Mouse (Mus musculus): ENCODE measurements around the gene Scaf4.

Scaf4 gene

DNA sequence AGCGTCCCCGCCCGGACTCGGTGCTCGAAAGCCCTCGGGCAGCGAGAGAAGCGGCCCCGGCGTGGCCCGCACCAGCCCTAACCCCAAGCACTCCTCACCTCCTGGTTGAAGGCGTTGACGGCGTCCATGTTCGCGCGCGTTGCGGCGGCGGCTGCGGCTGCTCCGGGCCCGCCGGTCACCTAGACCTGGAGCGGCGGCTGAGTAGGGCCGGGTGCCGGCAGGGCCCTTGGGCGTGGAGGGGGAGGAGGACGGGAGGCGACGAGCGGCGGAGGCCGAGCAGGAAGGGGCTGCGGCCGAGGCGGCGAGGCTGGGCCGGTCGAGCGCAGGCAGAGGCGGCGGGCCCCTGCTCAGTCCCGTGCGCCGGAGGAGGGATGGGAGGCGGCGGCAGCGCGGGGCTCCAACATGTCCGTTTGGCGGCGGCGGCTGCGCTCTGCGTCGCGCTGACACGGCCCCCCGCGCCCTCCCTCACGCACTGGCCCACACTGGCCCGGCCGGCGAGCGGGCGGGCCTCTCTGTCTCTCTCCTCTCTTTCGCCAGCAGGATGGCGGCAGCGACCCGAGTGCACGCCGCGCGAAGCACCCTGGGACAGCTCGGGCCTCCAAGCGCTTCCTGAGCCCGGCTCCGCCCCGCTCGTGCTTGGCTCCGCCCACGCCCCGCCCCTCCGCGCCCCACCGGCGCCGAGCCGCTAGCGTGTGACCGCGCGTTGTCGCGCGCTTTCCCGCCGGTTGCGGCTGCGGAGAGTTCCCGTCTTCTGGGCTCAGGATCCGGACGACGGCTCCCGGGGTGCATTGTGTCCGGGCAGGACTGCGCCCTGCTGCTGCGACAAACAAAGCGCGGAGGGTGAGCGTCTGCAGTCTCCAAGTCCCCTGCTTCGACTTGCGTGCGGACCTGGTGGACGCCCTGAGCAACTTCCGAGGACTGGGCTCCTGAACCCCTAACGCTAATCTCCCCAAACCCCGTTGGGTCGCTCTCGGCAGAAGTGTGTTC, at the start of gene Scaf4:
TSS of gene Scaf4 (minus strand) at position 599 of the 987 bp plus-strand sequence.
- peak; percentile 90 for DNase-seq (ENCODE audit: low read depth)

DNA sequence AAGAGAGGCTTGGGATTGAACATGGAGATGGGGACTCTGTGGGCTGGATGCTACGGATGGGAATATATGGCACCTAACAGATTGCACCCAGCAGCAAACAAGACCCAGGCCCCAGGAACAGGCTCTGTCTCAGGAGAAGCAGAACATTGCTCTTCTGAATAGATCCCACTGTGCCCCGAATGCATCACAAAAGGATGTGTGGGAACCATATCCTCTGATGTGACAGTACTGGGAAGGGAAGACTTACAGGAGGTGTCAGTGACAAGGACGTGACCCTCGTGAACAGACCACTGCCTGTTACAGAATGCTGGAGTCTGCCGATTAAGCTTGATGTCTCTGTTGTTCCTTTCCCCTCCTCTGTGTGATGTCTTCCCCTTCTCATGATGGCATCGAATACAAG, 48.2 kb upstream of the Scaf4 start:
- no peak for DNase-seq (ENCODE audit: low read depth)

DNA sequence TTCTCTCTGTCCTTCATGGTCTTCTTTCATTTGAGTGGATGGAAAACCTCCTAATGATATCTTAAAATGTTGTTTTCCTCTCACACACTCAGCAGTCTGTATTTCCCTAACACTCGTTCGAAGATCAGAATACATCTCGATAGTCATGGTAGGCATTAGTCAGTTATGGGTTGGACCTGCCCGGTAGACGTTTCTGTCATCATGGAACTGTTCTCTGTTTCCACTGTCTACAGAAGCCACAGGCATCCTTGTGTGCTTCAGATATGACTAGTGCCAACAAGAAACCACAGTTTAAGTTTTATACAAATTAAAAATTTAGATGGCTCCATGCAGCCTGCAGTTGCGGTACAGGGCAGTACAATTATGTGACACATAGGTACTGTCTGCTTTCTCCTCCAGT, 46.7 kb upstream of the Scaf4 start:
- DNase-seq (ENCODE audit: low read depth), result no peak

- no peak for DNase-seq (ENCODE audit: low read depth)
Observed at GRCm38 (mm10) chr16:90329511-90329910, 45.2 kb upstream of the Scaf4 start.

GRCm38 (mm10) chr16:90322850-90323528, 38.7 kb upstream of the Scaf4 start:
- DNase-seq (ENCODE audit: low read depth), result peak; percentile 78

- no peak for DNase-seq (ENCODE audit: low read depth)
Observed at GRCm38 (mm10) chr16:90319321-90319720, 35.0 kb upstream of the Scaf4 start.

DNA sequence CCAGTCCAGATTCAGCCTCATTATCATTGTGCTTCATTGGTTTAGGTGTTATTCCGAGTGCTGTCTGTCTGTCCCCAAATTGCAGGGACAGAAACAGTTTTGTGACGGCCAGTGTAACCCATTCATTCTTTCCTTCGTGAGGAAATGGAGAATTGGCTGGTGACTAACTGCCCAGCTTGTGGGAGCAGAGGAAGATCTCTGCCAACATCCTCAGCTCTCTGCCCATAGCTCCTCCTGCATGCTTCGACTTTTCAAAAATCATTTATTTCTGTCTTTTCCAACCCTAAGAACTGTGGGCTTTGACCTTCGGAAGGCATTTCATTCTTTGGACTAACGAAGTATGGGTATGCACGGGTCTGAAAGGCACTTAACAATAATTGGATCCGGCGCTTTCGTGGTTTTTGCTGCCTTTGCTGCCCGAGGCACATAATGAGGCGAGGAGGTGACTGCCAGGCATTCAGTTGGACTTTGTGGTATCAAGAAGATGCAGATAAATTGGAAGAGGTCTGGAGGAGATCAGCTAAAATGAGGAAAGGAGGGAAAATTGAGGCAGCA, 34.1 kb upstream of the Scaf4 start:
- DNase-seq (ENCODE audit: low read depth), result no peak

DNA sequence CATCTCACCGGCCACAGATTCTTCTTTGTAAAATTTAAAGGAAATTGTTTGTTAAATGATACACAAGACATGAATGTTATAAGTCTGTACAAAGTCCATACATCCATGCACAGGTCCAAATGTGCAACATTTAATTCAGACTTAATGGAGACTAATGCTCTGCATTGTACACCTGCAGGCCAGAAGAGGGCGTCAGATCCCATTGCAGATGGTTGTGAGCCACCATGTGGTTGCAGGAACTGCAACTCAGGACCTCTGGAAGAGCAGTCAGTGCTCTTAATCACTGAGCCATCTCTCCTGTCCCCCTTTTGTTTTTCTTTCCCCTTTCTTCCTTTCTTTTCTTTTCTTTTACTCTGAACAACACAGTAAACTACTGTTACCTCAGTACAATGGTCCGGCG, 33.5 kb upstream of the Scaf4 start:
- DNase-seq (ENCODE audit: low read depth), result no peak

DNA sequence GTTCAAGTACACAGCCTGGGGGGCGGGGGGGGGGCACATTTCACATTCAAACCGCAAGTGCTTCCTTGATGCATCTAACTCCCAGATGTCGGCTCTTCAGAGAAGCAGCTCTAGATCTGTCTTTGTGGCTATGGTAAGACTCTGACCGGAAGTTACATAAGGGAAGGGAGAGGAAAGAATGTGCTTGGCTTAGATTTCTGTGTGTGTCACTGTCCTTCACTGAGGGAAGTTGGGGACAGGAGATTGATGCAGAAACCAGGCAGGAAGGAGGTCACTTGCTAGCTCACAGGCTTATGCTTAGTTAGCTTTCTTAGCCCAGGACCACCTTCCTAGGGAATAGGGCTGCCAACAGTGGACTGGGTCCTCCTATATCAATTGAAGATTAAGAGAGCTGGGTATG, 31.6 kb upstream of the Scaf4 start:
- peak; percentile 93 for DNase-seq (ENCODE audit: low read depth)

DNA sequence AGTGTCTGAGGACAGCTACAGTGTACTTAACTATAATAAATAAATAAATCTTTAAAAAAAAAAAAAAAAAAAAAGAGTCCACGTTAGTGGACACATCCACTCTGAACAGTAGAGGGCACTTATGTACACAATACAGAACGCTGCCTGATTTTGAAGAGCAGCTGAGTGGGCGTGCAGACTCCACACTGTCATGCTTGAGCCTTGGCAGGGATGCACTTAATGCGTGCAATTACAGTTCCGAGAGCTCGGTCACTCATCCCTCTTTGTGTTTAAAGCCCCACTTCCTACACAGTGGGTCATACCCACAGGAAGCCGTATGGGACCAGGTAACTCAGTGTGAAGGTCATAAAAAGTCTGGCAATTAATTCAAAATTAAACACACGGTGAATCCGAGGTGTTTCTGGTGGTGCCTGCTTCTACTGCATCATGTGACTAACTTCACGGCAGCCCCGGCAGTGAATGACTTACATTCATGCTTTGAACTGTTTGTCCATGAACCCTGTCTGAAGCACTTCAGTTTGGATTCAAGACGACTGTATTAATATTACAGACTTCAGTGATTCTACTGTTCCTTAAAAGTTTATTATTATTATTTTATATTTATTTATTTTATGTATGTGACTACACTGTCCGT, 28.3 kb upstream of the Scaf4 start:
- DNase-seq (ENCODE audit: low read depth), result peak; percentile 75

GRCm38 (mm10) chr16:90310488-90311135, 26.3 kb upstream of the Scaf4 start:
- DNase-seq (ENCODE audit: low read depth), result peak; percentile 77

- peak; percentile 47 for DNase-seq (ENCODE audit: low read depth)
Observed at GRCm38 (mm10) chr16:90309784-90310183, 25.5 kb upstream of the Scaf4 start.

- no peak for DNase-seq (ENCODE audit: low read depth)
Observed at GRCm38 (mm10) chr16:90303988-90304299, 19.6 kb upstream of the Scaf4 start.

DNA sequence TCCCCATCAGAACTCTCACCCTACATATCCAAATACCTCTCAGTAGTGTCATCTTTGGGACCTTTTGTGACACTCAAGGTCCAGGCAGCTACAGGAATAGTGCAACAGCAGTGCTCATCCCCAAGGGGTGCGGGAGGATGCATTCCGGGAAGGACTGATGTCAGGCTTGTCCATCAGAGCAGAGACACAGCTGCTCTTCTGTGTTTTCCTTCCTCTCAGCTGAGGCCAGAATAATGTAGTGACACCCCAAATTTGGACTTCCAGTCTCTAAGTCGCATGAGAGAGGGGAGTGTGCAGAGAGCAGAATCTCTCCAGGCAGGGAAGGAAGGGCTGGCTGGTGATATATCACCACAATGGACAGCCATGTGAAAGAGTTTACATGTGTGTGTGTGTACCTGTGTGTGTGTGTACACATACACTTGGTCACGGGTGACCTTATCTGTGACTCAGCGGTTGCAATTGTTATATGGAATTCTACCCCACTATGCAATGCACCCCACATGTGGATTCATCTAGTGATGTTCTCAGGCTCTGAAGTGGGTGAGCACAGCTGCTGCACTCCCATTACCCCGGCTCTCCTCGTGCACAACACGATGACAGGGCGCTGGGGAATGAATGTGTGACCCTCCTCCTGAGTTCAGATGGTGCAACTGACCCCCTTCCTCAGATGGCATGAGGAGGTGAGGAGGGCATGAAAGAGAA, 19.1 kb upstream of the Scaf4 start:
- DNase-seq (ENCODE audit: low read depth), result no peak

DNA sequence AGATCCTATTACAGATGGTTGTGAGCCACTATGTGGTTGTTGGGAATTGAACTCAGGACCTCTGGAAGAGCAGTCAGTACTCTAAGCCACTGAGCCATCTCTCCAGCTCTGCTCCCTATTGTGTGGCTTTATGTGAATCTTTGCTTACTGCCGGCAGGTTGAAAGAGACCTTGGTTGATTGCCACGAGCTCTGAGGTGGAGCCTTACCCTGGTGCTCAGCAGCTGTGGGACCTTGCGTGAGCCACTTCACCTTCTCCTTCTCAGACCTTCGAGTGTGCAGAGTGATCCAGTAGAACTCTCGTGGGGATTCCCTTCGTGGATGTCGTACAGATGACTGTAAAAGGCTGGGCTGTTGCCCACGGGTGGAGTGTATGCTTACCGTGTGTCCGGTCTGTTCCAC, 17.4 kb upstream of the Scaf4 start:
- no peak for DNase-seq (ENCODE audit: low read depth)

- DNase-seq (ENCODE audit: low read depth), result no peak
Observed at GRCm38 (mm10) chr16:90300896-90301295, 16.6 kb upstream of the Scaf4 start.

- DNase-seq (ENCODE audit: low read depth), result no peak
Observed at GRCm38 (mm10) chr16:90299591-90299990, 15.3 kb upstream of the Scaf4 start.

DNA sequence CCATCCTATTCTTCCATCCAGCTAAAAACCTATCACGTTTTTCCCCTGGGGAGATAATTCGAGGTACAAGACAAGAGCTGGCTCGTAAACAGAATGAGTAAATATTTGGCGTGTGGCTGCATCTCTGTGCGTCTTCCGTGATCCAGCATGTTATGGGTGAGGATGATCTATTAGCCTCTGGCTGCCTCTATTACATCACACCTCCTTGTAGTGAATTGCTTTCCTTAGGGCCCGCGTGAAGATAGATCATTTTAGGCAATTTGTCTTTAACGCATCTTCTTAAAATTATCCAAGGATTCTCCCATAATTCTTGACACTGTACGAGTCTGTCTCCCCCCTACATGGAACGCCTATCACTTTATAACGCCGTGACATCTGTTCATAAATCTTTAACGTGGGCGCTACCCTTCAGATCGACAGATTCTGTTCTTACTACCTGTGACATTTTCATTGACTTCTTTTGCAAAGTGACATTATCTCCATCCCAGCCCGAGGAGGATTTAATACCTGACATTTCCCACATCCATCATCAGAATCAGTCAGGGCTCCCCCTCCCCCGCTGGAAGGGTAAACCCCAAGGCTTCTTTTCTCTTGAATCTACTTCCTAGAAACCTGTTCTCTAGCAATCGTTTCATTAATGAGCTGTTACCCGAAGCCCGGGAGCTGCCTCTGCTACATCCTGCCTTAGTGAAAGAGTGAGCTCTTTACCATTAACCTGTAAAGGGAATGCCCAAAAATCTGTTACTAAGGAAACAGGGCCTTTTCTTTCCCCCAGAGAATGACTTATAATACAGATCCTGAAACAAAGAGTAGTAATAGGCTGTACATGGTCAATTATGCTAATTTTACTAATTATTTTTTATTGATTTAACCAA, 14.4 kb upstream of the Scaf4 start:
- no peak for DNase-seq (ENCODE audit: low read depth)

DNA sequence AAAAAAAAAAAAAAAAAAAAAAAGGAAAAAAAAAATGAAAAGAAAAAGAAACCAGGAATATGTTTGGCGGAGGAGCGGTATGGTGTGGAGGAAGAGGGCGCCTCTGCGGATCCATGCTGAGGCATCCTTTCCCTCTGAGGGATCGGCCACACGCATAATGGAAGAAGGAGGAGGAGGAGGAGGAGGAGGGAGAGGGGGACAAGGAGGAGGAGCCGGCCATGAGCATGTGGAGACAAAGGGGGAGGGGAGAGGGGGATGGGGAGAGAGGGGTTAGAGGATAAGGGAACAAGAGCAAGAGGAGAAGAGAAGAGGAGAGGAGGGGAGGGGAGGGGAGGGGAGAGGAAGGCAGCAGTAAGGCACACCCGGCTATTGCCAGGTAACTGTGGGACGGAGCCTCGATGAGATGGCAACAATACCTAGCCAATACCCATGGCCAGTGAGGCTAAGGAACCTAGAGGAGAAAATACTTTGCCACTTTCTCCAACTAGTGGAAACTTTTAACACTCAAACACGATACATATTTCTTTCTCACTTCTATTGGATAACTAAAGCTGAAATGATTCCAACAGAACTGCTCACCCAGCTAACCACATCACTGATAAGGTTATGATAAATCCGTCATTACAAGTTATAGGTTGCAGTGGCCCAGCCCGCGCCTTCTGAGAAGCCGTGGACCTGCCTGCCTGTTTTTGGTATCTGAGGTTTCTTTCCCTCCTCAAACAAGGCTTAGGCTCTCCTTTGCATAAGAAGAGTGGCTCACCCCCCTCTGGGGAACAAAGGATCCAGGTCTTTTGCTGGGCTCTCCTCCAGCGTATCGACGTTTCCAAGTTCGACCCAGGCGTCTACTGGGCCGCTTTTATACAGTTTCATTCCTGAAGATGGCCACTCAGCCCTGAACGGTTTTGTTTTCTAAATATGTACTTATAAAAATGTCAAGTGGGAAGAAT, 13.4 kb upstream of the Scaf4 start:
- DNase-seq (ENCODE audit: low read depth), result no peak

All from 416B (cell line).